Mouse (Mus musculus): ENCODE results near the gene Noct. TPM values are rescaled to one million over a fixed set of nuclear protein-coding genes. Genes with fewer than 3 reads are reported as not detected.
A peak's percentile ranks its signal among the peaks of the same experiment; 100 is the strongest.

Gene Noct
- total and polyA plus RNA-seq, 3 experiments: 8.7 to 13.8 (median 12.0) TPM

- peaks cover 0 to 8% of the 10 kb centered on the region in 2 experiments for H3K36me3 ChIP-seq (replicated peaks in 1 of 2; ENCODE audit: control insufficient read depth in 1 of 2, insufficient read depth in 1 of 2, low read length in 1 of 2)
Observed at GRCm38 (mm10) chr3:51284375-51284774, 60.1 kb downstream of the Noct start.

GRCm38 (mm10) chr3:51288880-51289821 is 64.9 kb downstream of the Noct start:
- dilution Hi-C loops (cut with MboI; ENCODE audit: extremely low pct_ligation_motif_present, extremely low pct_unique_long_range_greater_than_20kb, low sequenced_read_pairs): no loop called here
- Histone ChIP-seq H3K27me3 (replicated peaks) (no peaks in the 10 kb centered on the region), H3K27ac (ENCODE audit: insufficient read depth, low read depth) (no peak overlapping the region), H3K9me3 (replicated peaks; ENCODE audit: low read length) (no peaks in the 10 kb centered on the region), H3K36me3 (replicated peaks in 1 of 2; ENCODE audit: control insufficient read depth in 1 of 2, insufficient read depth in 1 of 2, low read length in 1 of 2) (peaks cover 0 to 11% of the 10 kb centered on the region in 2 experiments), H3K4me2 (ENCODE audit: insufficient read depth, low read depth, poor library complexity, severe bottlenecking) (no peak overlapping the region), H3K4me3 (replicated peaks in 1 of 3; ENCODE audit: low read depth in 2 of 3, low read length in 2 of 3, poor library complexity in 1 of 3) (no peak overlapping the region), H3K79me2 (replicated peaks; ENCODE audit: control insufficient read depth, extremely low read depth, insufficient read depth, poor library complexity, severe bottlenecking) (no peaks in the 10 kb centered on the region), H3K4me1 (ENCODE audit: control insufficient read depth in 1 of 2, insufficient read depth in 2 of 2) (no peaks in the 10 kb centered on the region), H3K9ac (ENCODE audit: insufficient read depth, low read depth) (no peak overlapping the region)
- TF ChIP-seq SIN3A (IDR thresholded peaks at IDR 0.05; ENCODE audit: low read length) (0 out of 2 replicates have a peak, but pooled peaks have one; percentile 41), MEF2A (IDR thresholded peaks at IDR 0.05; ENCODE audit: borderline replicate concordance, low read depth, low read length) (no peak), JUN (IDR thresholded peaks at IDR 0.05; ENCODE audit: insufficient read depth, low read depth, low read length) (0 out of 2 replicates have a peak, but pooled peaks have one; percentile 7), KAT2A (IDR thresholded peaks at IDR 0.05; ENCODE audit: insufficient replicate concordance, low read length) (no peak), TCF12 (IDR thresholded peaks at IDR 0.05; ENCODE audit: low read depth, low read length) (0 out of 2 replicates have a peak, but pooled peaks have one; percentile 36), CTCF (conservative IDR thresholded peaks at IDR 0.05 in 1 of 2, IDR thresholded peaks at IDR 0.05 in 1 of 2; ENCODE audit: low read depth in 2 of 2, low read length in 2 of 2) (peak; percentile 62 to 95), SMC3 (IDR thresholded peaks at IDR 0.05; ENCODE audit: low read depth, low read length) (peak; percentile 96), BHLHE40 (IDR thresholded peaks at IDR 0.05; ENCODE audit: low read depth, low read length) (no peak), RAD21 (IDR thresholded peaks at IDR 0.05; ENCODE audit: low read depth, low read length) (peak; percentile 91), ZC3H11A (IDR thresholded peaks at IDR 0.05; ENCODE audit: low read depth, low read length) (peak; percentile 82), MAX (IDR thresholded peaks at IDR 0.05; ENCODE audit: low read length) (no peak), NELFE (IDR thresholded peaks at IDR 0.05; ENCODE audit: low read depth, low read length) (no peak), MYC (IDR thresholded peaks at IDR 0.05; ENCODE audit: low read depth, low read length) (0 out of 2 replicates have a peak, but pooled peaks have one; percentile 29), UBTF (IDR thresholded peaks at IDR 0.05; ENCODE audit: low read depth, low read length) (no peak), MAZ (IDR thresholded peaks at IDR 0.05; ENCODE audit: low read depth, low read length) (no peak)
- DNase-seq (ENCODE audit: extremely low read depth): peak; percentile 78
- in situ Hi-C loops (cut with MboI; ENCODE audit: low pct_ligation_motif_present, low pct_unique_long_range_greater_than_20kb, low sequenced_read_pairs): loop anchor here (10.0 kb wide), 2 partner anchors 54 to 66 kb away; no protein-coding TSS in a partner anchor

More at GRCm38 (mm10) chr3:51284375-51284774, 60.1 kb downstream of the Noct start:
- Histone ChIP-seq H3K27ac (ENCODE audit: insufficient read depth, low read depth) (no peak overlapping the region), H3K27me3 (replicated peaks) (no peaks in the 10 kb centered on the region), H3K9ac (ENCODE audit: insufficient read depth, low read depth) (no peak overlapping the region), H3K79me2 (replicated peaks; ENCODE audit: control insufficient read depth, extremely low read depth, insufficient read depth, poor library complexity, severe bottlenecking) (no peaks in the 10 kb centered on the region), H3K4me3 (replicated peaks in 1 of 3; ENCODE audit: low read depth in 2 of 3, low read length in 2 of 3, poor library complexity in 1 of 3) (no peak overlapping the region), H3K4me2 (ENCODE audit: insufficient read depth, low read depth, poor library complexity, severe bottlenecking) (no peak overlapping the region), H3K4me1 (ENCODE audit: control insufficient read depth in 1 of 2, insufficient read depth in 2 of 2) (no peaks in the 10 kb centered on the region), H3K9me3 (replicated peaks; ENCODE audit: low read length) (no peaks in the 10 kb centered on the region)
- TF ChIP-seq KAT2A (IDR thresholded peaks at IDR 0.05; ENCODE audit: insufficient replicate concordance, low read length) (no peak), MAX (IDR thresholded peaks at IDR 0.05; ENCODE audit: low read length) (no peak), RAD21 (IDR thresholded peaks at IDR 0.05; ENCODE audit: low read depth, low read length) (no peak), JUND (conservative IDR thresholded peaks at IDR 0.05; ENCODE audit: low read depth, low read length) (no peak), UBTF (IDR thresholded peaks at IDR 0.05; ENCODE audit: low read depth, low read length) (no peak), ZKSCAN1 (IDR thresholded peaks at IDR 0.05; ENCODE audit: borderline replicate concordance, low read depth, low read length) (no peak), BHLHE40 (IDR thresholded peaks at IDR 0.05; ENCODE audit: low read depth, low read length) (no peak), USF1 (IDR thresholded peaks at IDR 0.05; ENCODE audit: low read depth, low read length) (no peak), RCOR1 (conservative IDR thresholded peaks at IDR 0.05; ENCODE audit: low read depth, low read length) (no peak), CHD1 (IDR thresholded peaks at IDR 0.05; ENCODE audit: low read depth, low read length) (no peak), NRF1 (IDR thresholded peaks at IDR 0.05; ENCODE audit: low read depth, low read length) (no peak), CTCF (conservative IDR thresholded peaks at IDR 0.05 in 1 of 2, IDR thresholded peaks at IDR 0.05 in 1 of 2; ENCODE audit: low read depth in 2 of 2, low read length in 2 of 2) (no peak), ELF1 (IDR thresholded peaks at IDR 0.05; ENCODE audit: low read depth, low read length) (no peak)
- DNase-seq (ENCODE audit: extremely low read depth): no peak
- dilution Hi-C loops (cut with MboI; ENCODE audit: extremely low pct_ligation_motif_present, extremely low pct_unique_long_range_greater_than_20kb, low sequenced_read_pairs) (no loop called here), in situ Hi-C loops (cut with MboI; ENCODE audit: low pct_ligation_motif_present, low pct_unique_long_range_greater_than_20kb, low sequenced_read_pairs) (loop anchor here (10.0 kb wide), 2 partner anchors 50 to 70 kb away; no protein-coding TSS in a partner anchor)

Data from CH12.LX (cell line).